ENCODE assay signal across 7 mouse cellular contexts in the genomic region with DNA sequence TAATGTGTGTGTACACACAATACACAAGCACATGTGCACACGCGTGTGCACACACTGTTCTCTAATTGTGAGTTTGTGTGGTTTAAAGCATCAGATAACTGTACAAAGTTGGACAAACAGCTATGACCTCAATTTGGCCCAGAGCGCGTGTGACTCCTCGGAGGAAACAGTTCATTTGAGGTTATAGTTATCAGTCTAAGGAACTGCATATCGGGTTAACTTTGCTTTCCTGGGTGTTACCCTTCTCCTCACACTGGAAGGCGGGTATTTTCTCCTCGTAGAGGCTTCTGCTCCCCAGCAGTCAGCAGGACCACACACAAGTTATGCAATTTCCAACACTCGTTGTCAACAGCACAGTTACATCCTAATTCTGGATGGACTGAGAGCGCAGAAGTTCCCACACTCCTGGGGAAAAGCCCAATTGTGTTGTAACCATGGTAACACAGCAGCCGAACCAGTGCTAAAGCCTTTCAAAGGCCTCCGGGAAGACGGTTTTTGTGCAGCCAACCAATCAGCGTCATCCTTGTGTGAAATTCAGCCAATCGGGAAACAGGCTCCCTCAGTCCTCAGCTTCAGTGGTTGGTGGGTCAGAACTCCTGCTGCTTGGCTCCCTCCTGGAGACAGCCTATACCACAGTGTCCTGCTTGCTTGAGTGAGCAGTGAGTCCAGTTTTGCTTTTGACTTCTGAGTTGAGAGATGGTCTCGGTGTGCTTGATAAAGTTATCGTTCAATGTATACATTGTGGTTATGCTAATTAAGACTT.
DNase-seq lines count a peak whose midpoint lies in the region; ATAC-seq and TF ChIP-seq lines count a peak whose summit lies in the region.

No protein-coding gene starts in this region.

- no peak for TF ChIP-seq CTCF in forebrain, postnatal 0 days (IDR thresholded peaks at IDR 0.05; ENCODE audit: low read depth)

- no peaks in the 10 kb centered on the region for H3K4me1 ChIP-seq in forebrain, postnatal 0 days (ENCODE audit: insufficient read depth)
- H3K4me1 ChIP-seq in hindbrain, embryonic 13.5 days (replicated peaks), result peaks cover 15% of the 10 kb centered on the region

- peak; percentile 71 for DNase-seq in Muller cell, postnatal 12 days (ENCODE audit: inconsistent ontology term)
- DNase-seq in brain, adult 2 months (ENCODE audit: low read depth, low spot score), result peak; percentile 95
- DNase-seq in forebrain, postnatal 0 days, result peak; percentile 90
- peak; percentile 83 for DNase-seq in left cerebral cortex, adult 11 months (ENCODE audit: low spot score)
- DNase-seq in right cerebral cortex, postnatal 10 days (ENCODE audit: low spot score in 2 of 2), result peak; percentile 92 to 95

- no peaks in the 10 kb centered on the region for H3K9me3 ChIP-seq in forebrain, postnatal 0 days (ENCODE audit: low read length)
- H3K9me3 ChIP-seq in hindbrain, embryonic 13.5 days, result no peaks in the 10 kb centered on the region

- H3K4me3 ChIP-seq in forebrain, postnatal 0 days (ENCODE audit: low read depth, low read length), result peak overlapping the region; percentile 22
- H3K4me3 ChIP-seq in hindbrain, embryonic 13.5 days, result peak overlapping the region; percentile 15

- 16% methylated on average over 17 of the region's 17 CpGs for WGBS in forebrain, postnatal 0 days
- 21% methylated on average over 17 of the region's 17 CpGs for WGBS in hindbrain, embryonic 13.5 days

- H3K27ac ChIP-seq in forebrain, postnatal 0 days (ENCODE audit: low read depth, low read length), result no peak overlapping the region
- peak overlapping the region; percentile 48; the same call in 1 of the 2 replicates for H3K27ac ChIP-seq in hindbrain, embryonic 13.5 days

- H3K9ac ChIP-seq in forebrain, postnatal 0 days, result no peak overlapping the region
- H3K9ac ChIP-seq in hindbrain, embryonic 13.5 days, result no peak overlapping the region

- ATAC-seq in forebrain, postnatal 0 days, result peak; percentile 98
- ATAC-seq in hindbrain, embryonic 13.5 days (ENCODE audit: low FRiP score), result peak; percentile 97
- ATAC-seq in megakaryocyte, adult 5-6 weeks (ENCODE audit: poor library complexity, severe bottlenecking), result peak; percentile 66

- no peaks in the 10 kb centered on the region for H3K36me3 ChIP-seq in forebrain, postnatal 0 days (ENCODE audit: insufficient read depth)
- H3K36me3 ChIP-seq in hindbrain, embryonic 13.5 days, result no peaks in the 10 kb centered on the region

- H3K4me2 ChIP-seq in forebrain, postnatal 0 days (ENCODE audit: low read depth), result peak overlapping the region; percentile 42
- H3K4me2 ChIP-seq in hindbrain, embryonic 13.5 days, result peak overlapping the region; percentile 43

- no peaks in the 10 kb centered on the region for H3K27me3 ChIP-seq in forebrain, postnatal 0 days (ENCODE audit: insufficient read depth, low read length)
- H3K27me3 ChIP-seq in hindbrain, embryonic 13.5 days, result no peaks in the 10 kb centered on the region
